Mouse (Mus musculus): ENCODE results near the gene Mob3b. TPM values are rescaled to one million over a fixed set of nuclear protein-coding genes. Genes with fewer than 3 reads are reported as not detected.
"Not testable (repeated sequence)": the region's sequence is repeated elsewhere in the genome, so short reads cannot be mapped to it uniquely, and the experiment has no call there.

Mob3b gene
- total RNA-seq, 2 experiments from 2014 or later, result 20.9 to 24.1 TPM

DNA sequence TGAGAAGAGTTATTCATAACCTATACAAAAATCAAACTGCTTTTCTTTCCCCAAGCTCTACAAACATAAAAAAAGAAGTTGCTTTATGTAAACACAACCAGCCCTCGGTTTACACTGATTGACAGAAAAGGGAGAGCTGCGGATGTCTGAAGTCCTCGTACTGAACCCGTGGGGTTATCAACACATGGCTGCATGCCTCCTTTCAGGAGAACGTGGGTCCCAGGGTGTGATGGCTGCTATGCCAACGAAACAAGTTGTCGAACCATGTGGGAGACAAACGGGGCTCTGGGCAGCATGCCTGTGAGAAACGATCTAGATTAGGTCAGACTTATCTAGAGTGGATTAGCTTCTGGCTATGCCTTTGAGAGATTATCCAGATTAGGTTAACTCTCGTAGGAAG, 192.4 kb downstream of the Mob3b start:
- no peak for DNase-seq

DNA sequence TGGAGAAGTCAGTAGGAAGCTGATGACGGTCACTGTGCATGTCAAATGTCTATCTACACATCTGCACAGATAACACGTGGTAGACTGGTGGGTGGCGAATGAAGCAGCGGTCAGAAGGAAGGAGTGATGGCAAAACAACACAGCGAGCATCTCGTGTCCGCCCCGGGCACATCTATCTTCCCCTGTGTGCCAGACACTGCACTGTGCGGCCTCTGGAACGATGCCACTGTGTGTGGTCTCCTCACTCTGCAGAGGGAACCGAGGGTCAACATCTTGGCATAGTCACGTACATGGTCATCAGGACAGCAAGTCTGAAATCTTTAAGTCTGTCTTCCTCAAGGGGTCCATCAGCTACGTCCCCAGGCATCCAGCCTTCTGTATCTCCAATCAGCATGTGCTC, 193.3 kb downstream of the Mob3b start:
- no peak for DNase-seq

DNA sequence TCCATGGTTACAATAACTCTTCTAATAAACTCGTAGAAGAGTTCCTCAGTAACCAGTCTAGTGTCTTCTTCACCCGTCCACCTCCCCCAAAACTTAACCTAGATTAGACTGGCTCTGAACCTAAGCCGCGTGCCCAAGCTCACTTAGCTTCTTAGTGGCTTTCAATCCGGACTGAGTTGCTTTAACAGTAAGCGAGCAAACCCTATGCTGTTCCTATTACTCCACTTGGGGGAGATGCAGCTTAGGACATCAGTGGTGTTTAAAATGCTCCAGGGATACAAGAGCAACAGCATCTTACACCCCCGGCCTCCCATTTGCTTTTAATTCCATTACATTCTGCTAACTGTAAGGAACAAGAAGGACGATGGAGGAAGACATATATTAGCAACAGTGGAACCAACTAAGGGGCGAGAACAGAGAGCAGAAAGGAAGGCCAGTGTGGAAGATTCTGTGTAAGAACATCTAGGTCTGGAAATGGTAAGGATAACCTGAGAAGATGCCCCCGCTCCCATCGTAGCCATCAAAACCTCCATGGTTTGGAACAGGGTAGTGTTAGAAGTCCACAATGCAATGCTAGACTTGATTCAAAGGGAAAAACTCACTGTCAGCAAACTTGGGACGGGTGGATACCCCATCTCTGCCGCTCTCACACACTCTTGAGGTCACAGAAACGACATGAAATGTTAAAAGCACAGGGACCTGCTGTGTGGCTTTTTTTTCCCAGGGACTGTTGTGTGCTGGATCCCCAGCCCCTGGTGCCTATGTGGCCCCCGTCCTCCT, 196.3 kb downstream of the Mob3b start:
- DNase-seq, result no peak

DNA sequence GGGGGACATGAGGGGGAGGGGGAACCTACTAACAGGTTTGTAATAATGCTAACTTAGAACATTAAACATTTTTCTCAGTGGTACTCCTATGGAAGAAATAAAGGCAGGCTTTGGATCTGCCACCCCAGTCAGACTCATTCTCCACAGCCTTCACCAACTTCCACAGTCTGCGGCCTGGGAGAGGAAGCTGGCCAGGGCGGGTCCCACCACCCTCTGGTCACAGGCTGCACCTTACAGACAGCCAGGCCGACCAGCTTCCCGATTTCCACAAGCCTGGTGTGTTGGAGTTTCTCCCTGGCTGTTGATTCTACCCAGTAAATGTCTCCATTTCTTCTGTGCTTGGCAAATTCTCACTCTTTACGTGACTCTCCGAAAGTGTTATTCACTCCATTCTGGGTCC, 197.8 kb downstream of the Mob3b start:
- no peak for DNase-seq

DNA sequence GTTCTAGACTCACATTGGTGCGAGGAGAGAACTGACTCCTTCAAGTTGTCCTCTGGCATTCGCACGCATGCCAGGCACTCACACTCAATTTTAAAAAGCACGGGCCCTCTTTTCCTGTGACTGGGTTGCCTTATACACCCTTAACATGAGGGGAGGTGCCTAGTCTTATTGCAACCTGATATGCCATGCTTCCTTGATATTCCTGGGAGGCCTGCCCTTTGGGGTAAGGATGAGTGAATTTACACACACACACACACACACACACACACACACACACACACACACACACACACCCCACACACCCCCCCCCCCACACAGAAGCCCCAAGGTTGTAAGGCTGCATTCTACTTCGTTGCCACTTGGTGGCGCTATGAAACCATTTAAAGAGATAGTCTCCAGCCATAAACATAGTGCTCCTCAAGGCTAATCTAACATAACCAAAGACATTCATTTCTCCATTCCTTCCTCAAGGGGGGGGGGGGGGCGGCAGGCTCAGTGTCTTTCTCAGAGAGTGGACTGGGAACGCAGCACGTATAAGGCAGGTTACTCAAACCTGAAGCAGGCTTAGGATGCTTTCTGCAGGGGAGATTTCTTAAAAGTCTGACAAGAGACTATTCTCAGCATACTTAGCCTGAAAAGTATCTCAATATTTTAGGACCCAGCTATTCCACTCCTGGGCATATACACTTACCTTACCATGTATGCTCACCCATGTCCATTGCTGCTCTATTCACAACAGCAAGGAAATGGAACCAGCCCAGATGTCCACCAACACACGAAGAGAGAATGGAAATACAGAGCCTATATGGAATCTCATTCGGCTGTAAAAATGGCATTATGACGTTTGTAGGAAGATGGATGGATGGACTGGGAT, 198.9 kb downstream of the Mob3b start:
- peak; percentile 53 for DNase-seq

DNA sequence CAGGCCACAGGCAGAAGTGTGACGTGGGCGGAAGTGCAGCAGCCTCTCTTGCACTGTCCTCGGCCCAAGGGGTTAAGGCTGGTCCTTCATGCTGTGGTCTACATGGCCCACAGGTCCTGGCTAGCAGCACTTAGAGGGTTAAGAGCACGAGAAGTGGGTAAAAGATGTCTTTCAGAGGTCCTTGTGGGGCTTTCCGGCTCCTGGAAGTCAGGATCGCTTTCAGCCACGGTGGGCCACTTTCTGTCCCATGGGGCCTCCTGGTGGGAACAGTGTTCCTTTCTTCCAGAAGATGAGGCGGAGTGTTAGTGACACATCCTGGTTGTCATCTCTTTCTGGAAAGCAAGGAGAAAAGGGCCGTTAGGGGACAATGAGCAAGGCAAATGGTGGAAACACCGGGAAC, 203.6 kb downstream of the Mob3b start:
- DNase-seq, result no peak

DNA sequence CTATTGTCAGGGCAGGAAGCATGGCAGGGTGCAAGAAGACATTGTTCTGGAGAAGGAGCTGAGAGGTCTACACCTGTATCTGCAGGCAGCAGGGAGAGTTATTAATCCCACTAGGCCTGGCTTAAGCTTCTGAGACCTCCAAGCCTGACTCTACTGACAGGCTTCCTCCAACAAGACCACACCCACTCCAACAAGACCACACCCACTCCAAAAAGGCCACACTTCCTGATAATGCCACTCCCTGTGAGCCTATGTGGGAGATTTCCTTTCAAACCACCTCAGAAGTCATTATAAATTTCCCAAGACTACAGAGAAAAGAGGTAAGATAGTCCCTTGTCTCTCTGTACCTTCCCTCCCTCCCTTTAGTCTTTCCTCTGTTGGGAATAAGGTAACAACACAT, 210.1 kb downstream of the Mob3b start:
- no peak for DNase-seq

DNA sequence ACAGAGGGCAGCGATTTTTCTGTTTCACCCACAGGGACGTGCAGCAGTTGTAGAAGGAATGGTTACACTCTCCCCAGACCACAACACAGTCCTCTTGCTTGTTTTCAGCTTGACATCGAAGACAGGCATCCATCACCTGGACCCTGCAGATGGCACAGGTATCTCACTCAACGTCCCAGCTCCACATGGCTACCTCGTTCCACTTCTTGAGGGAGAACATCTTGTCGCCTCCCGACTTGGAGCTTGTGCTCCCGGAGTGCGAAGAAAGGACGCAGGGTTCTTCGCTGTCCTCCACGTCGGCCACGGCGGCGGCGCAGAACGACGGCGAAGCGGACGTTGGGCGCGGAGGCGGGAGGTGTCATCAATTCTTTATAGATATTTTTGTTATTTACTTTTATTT, 216.2 kb downstream of the Mob3b start:
- no peak for DNase-seq

DNA sequence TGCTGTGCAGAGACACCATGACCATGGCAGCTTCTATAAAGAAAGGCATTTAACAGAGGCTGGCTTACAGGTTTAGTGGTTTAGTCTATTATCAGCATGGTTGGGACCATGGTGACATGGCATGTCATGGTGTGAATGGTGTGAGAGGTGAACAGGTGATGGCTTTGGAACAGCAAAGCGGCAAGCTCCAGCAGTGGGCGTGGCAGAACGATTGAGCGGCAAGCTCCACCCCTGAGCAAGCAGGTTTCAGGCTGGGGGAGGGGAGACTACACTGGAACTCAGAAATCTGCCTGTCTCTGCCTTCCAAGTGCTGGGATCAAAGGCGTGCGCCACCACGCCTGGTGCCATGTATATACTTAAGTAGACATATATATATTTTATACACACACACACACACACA, 228.9 kb downstream of the Mob3b start:
- not testable (repeated sequence) for DNase-seq

DNA sequence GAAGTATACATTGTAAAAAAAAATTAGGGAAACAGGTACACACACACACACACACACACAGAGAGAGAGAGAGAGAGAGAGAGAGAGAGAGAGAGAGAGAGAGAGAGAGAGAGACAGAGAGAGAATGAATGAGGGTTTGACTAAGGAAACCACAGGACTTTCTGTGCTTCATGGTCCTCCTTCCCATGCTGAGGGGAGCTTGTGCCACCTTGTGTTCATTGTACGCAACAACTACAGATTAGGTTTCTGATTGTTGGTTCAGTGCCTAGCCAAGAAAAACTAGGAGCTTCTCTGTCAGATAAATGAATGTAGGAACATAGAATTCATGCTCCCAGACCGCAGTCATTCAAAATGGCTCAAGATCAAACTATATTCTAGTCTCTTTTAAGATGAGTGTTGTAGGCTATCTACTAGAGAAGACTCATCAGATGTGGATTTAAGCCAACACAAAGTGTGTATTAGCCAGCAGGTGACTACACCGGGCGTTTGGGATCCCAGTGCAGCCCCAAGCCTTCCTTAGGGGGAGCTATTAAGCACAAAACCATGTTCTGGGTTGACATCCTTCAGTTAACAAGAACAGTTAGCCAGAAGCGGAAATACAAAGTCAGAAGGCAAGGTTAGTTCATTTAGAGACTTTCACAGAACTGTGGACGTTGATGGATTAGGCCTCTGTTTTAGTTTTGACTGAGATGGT, 235.0 kb downstream of the Mob3b start:
- peak; percentile 46 for DNase-seq

DNA sequence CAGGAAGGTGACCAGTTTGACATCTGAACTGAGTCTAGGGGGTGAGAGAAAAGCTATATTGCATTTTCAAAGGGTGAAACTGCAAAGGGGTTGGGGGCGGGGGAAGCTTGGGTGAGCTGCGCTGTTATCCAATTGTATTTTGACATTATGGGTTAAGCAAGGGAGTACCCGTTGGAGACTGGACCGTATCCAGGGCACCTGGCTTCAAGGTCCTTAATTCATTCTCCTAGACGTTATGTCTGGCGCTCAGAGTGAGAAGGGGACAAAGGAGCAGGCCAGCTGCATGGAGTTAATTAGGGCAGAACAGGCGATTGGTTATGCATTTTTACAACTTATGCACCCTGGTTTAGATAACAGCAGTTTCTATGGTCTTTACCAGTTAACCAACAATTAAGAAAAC, 239.9 kb downstream of the Mob3b start:
- DNase-seq, result peak; percentile 13

DNA sequence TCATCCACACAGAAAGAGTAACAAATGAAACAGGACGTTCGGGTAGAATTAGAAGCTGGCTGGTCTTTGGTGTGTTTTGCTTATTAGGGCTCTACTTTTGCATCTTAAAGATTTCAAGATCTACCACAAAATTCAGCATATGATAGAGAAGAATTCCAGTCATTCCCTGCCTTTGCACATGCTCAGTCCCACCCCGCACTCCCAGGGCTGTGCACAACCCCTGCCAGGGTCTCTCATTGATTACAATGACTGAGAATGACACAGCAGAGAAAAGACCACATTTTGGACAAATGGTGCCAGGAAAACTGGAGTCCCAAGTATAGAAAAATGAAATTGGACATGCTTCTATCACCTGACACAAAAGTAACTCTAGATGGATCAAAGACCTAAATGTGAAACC, 245.1 kb downstream of the Mob3b start:
- no peak for DNase-seq

DNA sequence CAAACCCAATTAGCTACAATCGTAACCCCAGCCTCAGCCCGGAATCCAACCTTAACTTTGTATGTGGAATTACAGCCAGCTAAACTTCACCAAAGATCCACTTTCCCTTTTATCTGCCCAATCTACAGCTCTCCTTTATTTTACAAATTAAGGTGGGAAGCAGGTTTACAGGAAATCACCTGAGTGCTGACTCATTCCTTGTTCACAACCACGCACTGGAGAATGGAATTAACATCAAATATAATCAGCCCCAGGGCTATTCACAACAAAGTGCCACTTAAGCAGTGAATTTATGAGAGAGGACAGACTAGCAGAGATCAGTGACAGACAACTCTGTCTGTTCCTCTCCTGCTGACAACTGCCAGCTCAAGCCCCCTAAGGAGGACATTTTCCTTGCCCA, 245.9 kb downstream of the Mob3b start:
- no peak for DNase-seq

DNA sequence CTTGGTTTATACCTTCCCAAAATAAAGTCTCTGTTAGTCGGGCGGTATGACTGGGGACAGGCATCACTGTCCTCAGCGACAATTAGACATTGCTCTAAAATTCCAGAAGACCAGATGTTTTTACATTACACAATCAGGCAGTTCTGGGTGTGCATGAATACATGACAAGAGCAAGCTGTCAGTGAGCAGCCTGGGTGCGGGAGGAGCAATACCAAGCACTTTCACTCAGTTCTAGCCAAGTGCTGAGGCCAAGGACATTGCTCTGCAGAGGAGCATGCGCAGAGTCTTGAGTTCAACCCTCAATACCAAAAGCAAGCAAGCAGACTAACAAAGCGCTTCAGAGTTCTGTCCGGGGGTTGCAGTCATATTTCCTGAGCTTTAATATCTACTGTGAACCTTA, 249.2 kb downstream of the Mob3b start:
- DNase-seq, result peak; percentile 17

DNA sequence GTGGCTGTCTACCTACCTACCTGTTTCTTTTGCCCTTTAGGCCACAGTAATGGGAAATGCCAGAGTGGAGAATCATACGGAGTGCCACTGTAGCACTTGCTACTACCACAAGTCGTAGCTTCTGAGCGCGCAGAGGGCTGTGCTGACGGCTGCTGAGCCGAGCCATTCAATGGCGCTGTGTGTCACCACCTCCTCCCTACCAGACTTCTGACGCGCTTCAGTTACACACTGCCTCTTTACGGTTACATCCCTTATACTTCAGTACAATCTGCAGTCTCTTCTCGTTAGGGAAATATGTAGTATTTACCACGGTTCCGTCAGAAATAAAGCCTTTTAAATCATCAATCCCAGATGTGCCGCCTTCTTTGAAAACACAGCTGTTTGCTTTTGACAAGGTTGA, 250.3 kb downstream of the Mob3b start:
- DNase-seq, result no peak

DNA sequence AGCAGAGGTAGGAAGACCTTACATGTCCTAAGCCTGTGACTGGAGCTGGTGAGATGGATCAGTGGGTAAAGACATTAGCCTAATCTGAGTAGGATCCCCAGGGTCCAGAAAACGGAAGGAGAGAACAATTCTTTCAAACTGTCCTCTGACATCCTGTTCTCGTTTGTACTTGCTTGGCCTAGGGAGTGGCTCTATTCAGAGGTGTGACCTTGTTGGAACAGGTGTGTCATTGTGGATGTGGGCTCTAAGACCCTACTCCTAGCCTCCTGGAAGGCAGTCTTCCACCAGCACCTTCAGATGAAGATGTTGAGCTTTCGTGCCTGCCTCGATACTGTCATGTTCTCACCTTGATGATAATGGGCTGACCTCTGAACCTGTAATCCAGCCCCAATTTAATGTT, 251.1 kb downstream of the Mob3b start:
- DNase-seq, result no peak

DNA sequence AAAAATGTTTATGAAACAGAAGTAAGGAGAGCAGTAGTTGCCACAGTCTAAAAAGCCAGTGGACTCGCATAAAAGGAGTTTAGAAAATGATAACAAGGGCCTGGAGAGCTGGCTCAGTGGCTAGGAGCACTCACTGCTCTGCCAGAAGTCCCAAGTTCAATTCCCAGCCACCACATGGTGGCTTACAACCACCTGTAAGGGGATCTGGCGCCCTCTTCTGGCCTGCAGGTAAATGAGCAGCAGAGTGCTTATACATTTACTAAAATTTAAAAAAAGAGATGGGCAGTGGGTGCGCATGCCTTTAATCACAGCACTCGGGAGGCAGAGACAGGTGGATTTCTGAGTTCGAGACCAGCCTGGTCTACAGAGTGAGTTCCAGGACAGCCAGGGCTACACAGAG, 251.9 kb downstream of the Mob3b start:
- DNase-seq, result peak; percentile 22

DNA sequence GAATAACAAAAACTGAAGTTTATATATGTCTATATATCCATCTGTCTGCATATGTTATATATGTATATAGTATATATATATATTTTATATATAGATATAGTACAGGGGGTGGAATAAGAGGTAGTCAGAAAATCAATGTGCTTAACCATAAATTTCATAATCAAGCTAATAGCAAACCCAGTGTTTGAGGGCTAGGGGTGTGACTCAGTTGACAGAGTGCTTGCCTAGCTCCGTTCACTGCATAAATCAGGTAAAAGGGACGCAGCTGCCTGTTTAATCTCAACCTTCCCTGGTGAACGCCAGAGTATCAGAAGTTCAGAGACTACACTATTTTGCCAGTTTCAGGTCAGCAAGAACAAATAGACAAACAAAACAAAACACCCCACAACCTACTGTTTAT, 255.7 kb downstream of the Mob3b start:
- DNase-seq, result not testable (repeated sequence)

DNA sequence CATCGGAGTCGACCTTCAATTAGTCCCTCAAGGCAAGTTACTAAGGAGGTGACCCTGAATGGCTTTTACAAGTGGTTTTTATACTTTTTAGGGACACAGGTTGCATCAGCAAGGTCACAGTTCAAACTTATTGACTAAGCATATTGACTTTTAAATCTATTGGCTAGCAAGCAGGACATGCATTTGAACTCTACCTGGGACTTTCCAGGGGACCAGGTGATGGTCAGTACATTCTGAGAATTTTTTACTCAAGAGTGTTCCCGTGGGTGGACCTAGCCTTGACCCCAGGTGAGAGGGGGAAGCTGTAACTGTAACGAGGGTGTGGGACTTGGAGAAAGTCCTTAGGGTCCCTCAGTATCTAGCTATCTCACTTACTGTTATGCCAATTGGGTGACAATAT, 256.1 kb downstream of the Mob3b start:
- no peak for DNase-seq

DNA sequence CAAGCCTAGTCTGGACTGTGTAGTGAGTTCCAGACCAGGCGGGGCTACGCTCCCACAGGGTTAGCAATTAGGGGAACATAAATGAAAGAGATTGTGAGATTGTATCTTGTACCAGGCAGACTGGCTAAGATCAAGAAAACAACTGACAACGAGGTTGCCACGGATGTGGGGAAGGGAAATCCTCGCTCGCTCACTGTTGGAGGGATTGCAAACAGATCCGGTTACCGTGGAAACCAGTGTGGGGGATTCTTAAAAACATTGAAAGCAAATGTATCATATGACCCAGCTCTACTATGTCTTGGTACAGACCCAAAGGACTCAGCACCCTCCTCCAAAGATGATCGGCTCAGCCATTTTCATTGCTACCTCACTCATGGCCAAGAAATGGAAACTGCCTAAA, 257.1 kb downstream of the Mob3b start:
- no peak for DNase-seq

DNA sequence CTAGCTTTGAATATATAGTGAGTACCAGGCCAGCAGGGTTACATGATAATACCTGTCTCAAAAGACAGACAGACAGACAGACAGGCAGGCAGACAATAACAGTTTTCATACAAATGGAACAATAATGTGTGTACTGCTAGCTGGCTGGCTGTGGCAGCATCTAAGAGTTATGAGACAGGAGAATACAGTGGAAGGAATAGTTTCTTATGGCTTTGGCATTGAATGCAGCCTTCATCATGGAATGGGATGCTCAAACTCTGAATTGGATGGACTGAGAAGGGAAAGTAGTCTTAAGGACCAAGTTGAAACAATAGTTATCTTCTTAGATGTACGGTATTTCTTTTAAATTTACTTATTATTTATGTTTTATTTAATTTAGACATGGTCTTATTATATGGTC, 258.0 kb downstream of the Mob3b start:
- no peak for DNase-seq

Data from adrenal gland, postnatal 10 days (tissue).